Mouse (Mus musculus): Measurements from ENCODE around the gene Cst11. TPM values are rescaled to one million over a fixed set of nuclear protein-coding genes. Genes with fewer than 3 reads are reported as not detected.
A peak's percentile ranks its signal among the peaks of the same experiment; 100 is the strongest.
"Not testable (repeated sequence)": the region's sequence is repeated elsewhere in the genome, so short reads cannot be mapped to it uniquely, and the experiment has no call there.

Cst11 gene
- polyA plus RNA-seq (2015; fragmentation: Nextera tagmentation; extraction: Ambion mirVana), result not detected in 2 replicates

DNA sequence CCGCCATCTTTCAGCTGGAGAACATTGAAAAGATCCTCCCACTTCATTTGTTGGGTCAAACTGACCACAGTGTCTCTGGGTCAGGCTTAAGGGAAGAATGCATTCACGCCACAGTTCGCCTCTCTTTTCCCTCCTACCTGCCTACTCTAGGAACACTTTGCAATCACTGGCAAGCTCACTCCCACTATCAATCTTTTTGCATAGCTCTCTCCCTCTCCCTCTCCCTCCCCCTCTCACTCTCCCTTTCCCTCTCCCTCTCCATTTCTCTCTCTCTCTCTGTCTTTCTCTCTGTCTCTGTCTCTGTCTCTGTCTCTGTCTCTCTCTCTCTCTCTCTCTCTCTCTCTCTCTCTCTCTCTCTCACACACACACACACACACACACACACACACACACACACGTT lies at the start of gene Cst11:
Gene Cst11 (minus strand): TSS at position 101 of the 400 bp plus-strand sequence.
- H3K9me3 ChIP-seq (replicated peaks); ATAC-seq (ENCODE audit: insufficient number of reproducible peaks, low FRiP score, low TSS enrichment, low read depth): not testable (repeated sequence)
- 83% methylated on average over 4 of the region's 4 CpGs for WGBS

GRCm38 (mm10) chr2:148819909-148820308 lies 48.6 kb upstream of the Cst11 start, which contains the start of gene Cst13:
Gene Cst13 (plus strand): TSS chr2:148820081.
- Histone ChIP-seq H3K4me2 (replicated peaks) (no peak within 1 kb of the TSS), H3K9ac (no peak within 1 kb of the TSS), H3K27ac (replicated peaks) (no peak within 1 kb of the TSS), H3K27me3 (no peaks in the 10 kb centered on the region), H3K36me3 (no peaks in the 10 kb centered on the region), H3K4me3 (replicated peaks) (no peak within 1 kb of the TSS), H3K4me1 (no peaks in the 10 kb centered on the region), H3K9me3 (replicated peaks) (no peaks in the 10 kb centered on the region)
- ATAC-seq (ENCODE audit: insufficient number of reproducible peaks, low FRiP score, low TSS enrichment, low read depth), result no peak

More for the DNA sequence above, at the start of gene Cst11:
- H3K27ac ChIP-seq (replicated peaks); H3K4me1 ChIP-seq; H3K27me3 ChIP-seq; H3K9ac ChIP-seq; H3K36me3 ChIP-seq; H3K4me2 ChIP-seq (replicated peaks); H3K4me3 ChIP-seq (replicated peaks): not testable (repeated sequence)

DNA sequence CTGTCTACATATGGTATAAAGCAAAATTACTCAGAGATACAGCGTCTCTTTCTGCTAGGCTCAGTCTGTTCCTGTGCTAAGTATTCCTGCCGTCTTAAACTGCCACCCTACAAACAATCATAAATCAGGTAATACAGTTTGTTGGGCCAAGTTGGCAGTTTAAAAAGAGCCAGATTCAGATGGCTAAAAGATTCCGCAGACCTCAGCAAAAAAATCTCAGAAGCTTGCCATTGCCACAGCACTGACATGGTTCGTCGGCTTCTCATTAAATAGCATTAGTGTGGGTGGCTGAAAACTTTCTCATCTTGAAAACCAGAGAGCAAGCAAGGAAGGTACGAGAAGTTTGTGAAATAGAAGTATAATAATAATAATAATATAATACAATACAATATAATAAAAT lies 35.4 kb upstream of the Cst11 start:
- H3K27me3 ChIP-seq, result no peaks in the 10 kb centered on the region
- ATAC-seq (ENCODE audit: insufficient number of reproducible peaks, low FRiP score, low TSS enrichment, low read depth), result no peak

DNA sequence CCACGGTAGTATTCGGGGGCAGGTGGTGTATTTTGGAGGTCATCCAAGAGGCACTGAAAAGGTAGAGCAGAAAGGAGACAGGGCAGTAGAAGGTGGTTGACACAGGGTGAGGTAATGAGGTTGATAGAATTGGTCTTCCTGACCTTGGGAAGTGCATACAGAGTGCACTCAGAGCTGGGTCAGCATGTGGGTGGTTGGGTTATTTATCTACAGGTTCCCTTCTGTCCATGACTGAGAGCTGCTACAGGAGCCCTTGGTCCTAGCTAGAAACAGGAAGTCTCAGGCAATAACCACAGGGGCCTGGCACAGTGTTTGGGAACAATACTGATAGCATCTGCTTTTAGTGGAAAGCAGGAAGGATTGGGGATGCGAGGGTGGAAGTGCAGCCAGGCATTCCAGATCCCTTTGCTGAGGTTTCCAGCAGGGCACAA lies 30.2 kb upstream of the Cst11 start:
- 54% methylated on average over 3 of the region's 3 CpGs for WGBS
- H3K4me2 ChIP-seq (replicated peaks), result no peak overlapping the region
- H3K36me3 ChIP-seq, result no peaks in the 10 kb centered on the region
- 0 out of 2 replicates have a peak, but pooled peaks have one; percentile 24 for ATAC-seq (ENCODE audit: insufficient number of reproducible peaks, low FRiP score, low TSS enrichment, low read depth)
- H3K4me1 ChIP-seq, result no peaks in the 10 kb centered on the region
- H3K9me3 ChIP-seq (replicated peaks), result no peaks in the 10 kb centered on the region
- H3K9ac ChIP-seq, result no peak overlapping the region
- no peaks in the 10 kb centered on the region for H3K27me3 ChIP-seq
- H3K4me3 ChIP-seq (replicated peaks), result no peak overlapping the region
- H3K27ac ChIP-seq (replicated peaks), result no peak overlapping the region

More for the DNA sequence above, 35.4 kb upstream of the Cst11 start:
- Histone ChIP-seq H3K4me3 (replicated peaks) (no peak overlapping the region), H3K36me3 (no peaks in the 10 kb centered on the region), H3K4me1 (no peaks in the 10 kb centered on the region), H3K9ac (no peak overlapping the region), H3K27ac (replicated peaks) (no peak overlapping the region), H3K9me3 (replicated peaks) (no peaks in the 10 kb centered on the region), H3K4me2 (replicated peaks) (no peak overlapping the region)
- WGBS, result 73% methylated on average over 6 of the region's 6 CpGs

DNA sequence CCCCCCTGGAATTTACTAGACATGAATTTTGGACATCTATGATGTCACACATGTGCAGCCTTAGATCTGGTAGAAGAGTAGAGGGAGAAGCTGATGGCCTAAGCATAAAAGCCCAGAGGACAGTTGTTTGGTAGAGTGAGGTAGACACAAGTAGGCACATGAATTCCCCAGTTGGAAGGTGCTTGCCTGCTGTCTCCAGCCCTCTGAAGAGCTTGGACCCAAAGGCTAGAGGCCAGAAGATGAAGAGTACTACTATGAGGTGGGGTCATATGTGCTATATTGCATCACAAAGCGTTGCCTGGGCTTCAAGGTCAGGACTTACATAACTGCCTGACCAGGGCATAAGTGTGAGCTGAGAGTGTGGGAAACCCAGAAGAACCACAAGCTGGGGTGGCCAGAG lies 27.2 kb upstream of the Cst11 start, which contains the start of gene Cst8:
Gene Cst8 (plus strand): TSS at position 301 of the 400 bp plus-strand sequence.
- Histone ChIP-seq H3K4me1 (no peaks in the 10 kb centered on the region), H3K27ac (replicated peaks) (no peak within 1 kb of the TSS), H3K4me2 (replicated peaks) (no peak within 1 kb of the TSS), H3K4me3 (replicated peaks) (no peak within 1 kb of the TSS), H3K27me3 (no peaks in the 10 kb centered on the region), H3K9ac (no peak within 1 kb of the TSS), H3K36me3 (no peaks in the 10 kb centered on the region), H3K9me3 (replicated peaks) (no peaks in the 10 kb centered on the region)
- ATAC-seq (ENCODE audit: insufficient number of reproducible peaks, low FRiP score, low TSS enrichment, low read depth), result no peak
- 86% methylated on average over 1 of the region's 1 CpGs for WGBS

DNA sequence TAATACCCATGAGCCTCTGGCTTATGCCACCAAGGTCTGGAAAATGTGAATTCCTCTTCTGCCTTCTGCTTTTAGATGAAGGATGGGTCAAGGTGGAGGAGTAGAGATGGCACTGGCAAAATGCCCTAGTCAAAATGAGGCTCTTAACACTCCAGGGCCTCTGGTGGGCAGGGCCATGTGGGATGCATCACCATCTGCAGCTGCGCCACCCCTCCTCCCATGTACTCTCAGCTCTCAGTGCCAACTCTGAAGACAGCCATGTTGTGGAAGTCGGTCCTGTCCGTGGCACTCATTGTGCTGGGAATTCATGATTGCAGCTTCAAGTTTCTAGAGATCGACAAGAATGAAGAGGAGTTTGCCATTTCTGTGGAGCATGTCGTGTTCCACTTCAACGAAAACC lies 17.8 kb upstream of the Cst11 start, which contains the start of gene Cst12:
Gene Cst12 (plus strand): TSS at position 220 of the 400 bp plus-strand sequence.
- Histone ChIP-seq H3K9me3 (replicated peaks) (no peaks in the 10 kb centered on the region), H3K27ac (replicated peaks) (no peak within 1 kb of the TSS), H3K4me3 (replicated peaks) (no peak within 1 kb of the TSS), H3K36me3 (no peaks in the 10 kb centered on the region), H3K27me3 (no peaks in the 10 kb centered on the region), H3K4me2 (replicated peaks) (no peak within 1 kb of the TSS), H3K4me1 (no peaks in the 10 kb centered on the region), H3K9ac (no peak within 1 kb of the TSS)
- no peak for ATAC-seq (ENCODE audit: insufficient number of reproducible peaks, low FRiP score, low TSS enrichment, low read depth)
- WGBS, result 93% methylated on average over 6 of the region's 6 CpGs

- WGBS, result 0% methylated on average over 1 of the region's 1 CpGs
- H3K36me3 ChIP-seq, result no peaks in the 10 kb centered on the region
Observed at GRCm38 (mm10) chr2:148781709-148782108, 10.4 kb upstream of the Cst11 start, which contains the start of gene 8030411F24Rik. Gene 8030411F24Rik (plus strand): TSS chr2:148782009.

GRCm38 (mm10) chr2:148763648-148764388 lies 7.5 kb downstream of the Cst11 start:
- no peaks in the 10 kb centered on the region for H3K9me3 ChIP-seq (replicated peaks)
- no peaks in the 10 kb centered on the region for H3K36me3 ChIP-seq
- H3K27me3 ChIP-seq, result no peaks in the 10 kb centered on the region
- no peak overlapping the region for H3K4me3 ChIP-seq (replicated peaks)
- no peak for ATAC-seq (ENCODE audit: insufficient number of reproducible peaks, low FRiP score, low TSS enrichment, low read depth)
- no peaks in the 10 kb centered on the region for H3K4me1 ChIP-seq
- 96% methylated on average over 1 of the region's 1 CpGs for WGBS
- no peak overlapping the region for H3K9ac ChIP-seq
- H3K27ac ChIP-seq (replicated peaks), result no peak overlapping the region
- no peak overlapping the region for H3K4me2 ChIP-seq (replicated peaks)

More at GRCm38 (mm10) chr2:148781709-148782108, 10.4 kb upstream of the Cst11 start, which contains the start of gene 8030411F24Rik:
- Histone ChIP-seq H3K4me3 (replicated peaks) (no peak within 1 kb of the TSS), H3K9me3 (replicated peaks) (no peaks in the 10 kb centered on the region), H3K9ac (no peak within 1 kb of the TSS), H3K4me2 (replicated peaks) (no peak within 1 kb of the TSS), H3K27me3 (no peaks in the 10 kb centered on the region), H3K27ac (replicated peaks) (no peak within 1 kb of the TSS), H3K4me1 (no peaks in the 10 kb centered on the region)
- no peak for ATAC-seq (ENCODE audit: insufficient number of reproducible peaks, low FRiP score, low TSS enrichment, low read depth)

GRCm38 (mm10) chr2:148754310-148754846 lies 16.9 kb downstream of the Cst11 start:
- Histone ChIP-seq H3K9me3 (replicated peaks) (no peaks in the 10 kb centered on the region), H3K4me2 (replicated peaks) (no peak overlapping the region), H3K4me3 (replicated peaks) (no peak overlapping the region), H3K27me3 (no peaks in the 10 kb centered on the region), H3K36me3 (no peaks in the 10 kb centered on the region), H3K27ac (replicated peaks) (no peak overlapping the region), H3K9ac (no peak overlapping the region), H3K4me1 (no peaks in the 10 kb centered on the region)
- ATAC-seq (ENCODE audit: insufficient number of reproducible peaks, low FRiP score, low TSS enrichment, low read depth), result no peak
- 39% methylated on average over 1 of the region's 1 CpGs for WGBS

GRCm38 (mm10) chr2:148751893-148752813 lies 19.1 kb downstream of the Cst11 start:
- Histone ChIP-seq H3K4me2 (replicated peaks) (peak overlapping the region; percentile 61), H3K4me1 (no peaks in the 10 kb centered on the region), H3K27me3 (no peaks in the 10 kb centered on the region), H3K4me3 (replicated peaks) (peak overlapping the region; percentile 31), H3K27ac (replicated peaks) (no peak overlapping the region), H3K36me3 (no peaks in the 10 kb centered on the region), H3K9me3 (replicated peaks) (no peaks in the 10 kb centered on the region), H3K9ac (no peak overlapping the region)
- no peak; the same call in 1 of the 2 replicates for ATAC-seq (ENCODE audit: insufficient number of reproducible peaks, low FRiP score, low TSS enrichment, low read depth)
- WGBS, result 15% methylated on average over 15 of the region's 15 CpGs

DNA sequence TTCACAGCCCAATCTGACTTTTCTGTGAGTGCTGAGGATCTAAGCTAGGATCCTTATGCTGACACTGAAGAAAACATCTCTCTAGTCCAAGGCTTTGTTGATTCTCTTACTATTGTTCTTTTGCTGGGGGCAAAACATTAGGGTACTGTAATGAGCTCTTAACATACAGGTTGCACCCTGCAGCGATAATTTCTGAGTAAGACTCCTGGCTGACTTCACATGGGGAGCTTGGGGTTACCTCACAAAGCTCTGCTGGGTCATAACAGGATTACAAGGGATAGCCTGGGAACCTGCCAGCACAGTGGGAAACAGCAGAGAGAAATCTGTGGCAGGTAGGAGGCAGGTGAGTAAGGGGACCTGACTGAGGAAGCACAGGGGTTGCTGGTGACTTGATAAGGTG lies 21.2 kb downstream of the Cst11 start, which contains the start of gene Cstl1:
Gene Cstl1 (plus strand): TSS at position 301 of the 400 bp plus-strand sequence.
- H3K4me2 ChIP-seq (replicated peaks), result no peak within 1 kb of the TSS
- H3K4me1 ChIP-seq, result no peaks in the 10 kb centered on the region
- ATAC-seq (ENCODE audit: insufficient number of reproducible peaks, low FRiP score, low TSS enrichment, low read depth), result no peak
- no peaks in the 10 kb centered on the region for H3K36me3 ChIP-seq
- no peak within 1 kb of the TSS for H3K9ac ChIP-seq
- 77% methylated on average over 1 of the region's 1 CpGs for WGBS
- H3K4me3 ChIP-seq (replicated peaks), result no peak within 1 kb of the TSS
- H3K9me3 ChIP-seq (replicated peaks), result no peaks in the 10 kb centered on the region
- no peak within 1 kb of the TSS for H3K27ac ChIP-seq (replicated peaks)
- H3K27me3 ChIP-seq, result no peaks in the 10 kb centered on the region

Measured in embryonic facial prominence, embryonic 15.5 days (tissue).